Mouse (Mus musculus) urinary bladder, adult 2 months (tissue): ENCODE results near the gene Fndc7. TPM values are rescaled to one million over a fixed set of nuclear protein-coding genes. Genes with fewer than 3 reads are reported as not detected.

Experiments
- polyA plus RNA-seq: library from polyadenylated mRNA; depleted of rRNA; stranded (reverse); fragments of >200 nt; gene quantifications from 2 replicates; pipeline ENCODE4 v1.2.3, GENCODE M21; 2012; rRNA removed

Gene Fndc7
- polyA plus RNA-seq, 1 experiment, result 0.29 TPM

Other genes starting within 250 kb of the Fndc7 start
- 63.0 and 79.4 TPM in 2 replicates for gene Clcc1, start 236.1 kb downstream of the Fndc7 start, polyA plus RNA-seq
- gene Gpsm2, start 167.7 kb downstream of the Fndc7 start, polyA plus RNA-seq, result 26.2 and 26.8 TPM in 2 replicates
- gene Aknad1, start 150.3 kb downstream of the Fndc7 start, polyA plus RNA-seq, result 2.6 and 2.9 TPM in 2 replicates
- 43.3 and 49.4 TPM in 2 replicates for gene Stxbp3, start 49.5 kb downstream of the Fndc7 start, polyA plus RNA-seq
- 77.1 and 80.1 TPM in 2 replicates for gene Prpf38b, start 21.7 kb upstream of the Fndc7 start, polyA plus RNA-seq
- gene Henmt1, start 49.9 kb upstream of the Fndc7 start, polyA plus RNA-seq, result 0.08 and 0.10 TPM in 2 replicates
- gene Gm9857, start 50.4 kb upstream of the Fndc7 start, polyA plus RNA-seq, result 0.28 TPM in 1 of 2 replicates, not detected in the other
- gene Fam102b, start 137.6 kb upstream of the Fndc7 start, polyA plus RNA-seq, result 16.0 and 23.9 TPM in 2 replicates
- gene Slc25a54, start 190.5 kb upstream of the Fndc7 start, polyA plus RNA-seq, result not detected in 2 replicates
- 43.0 and 43.2 TPM in 2 replicates for gene Slc25a24, start 233.1 kb upstream of the Fndc7 start, polyA plus RNA-seq